Mouse (Mus musculus) frontal cortex, postnatal 14 days (tissue): Measurements from ENCODE around the gene Flywch1.

ENCODE experiments used
- DNase-seq, 2 experiments: peaks; one replicate each; pipeline ENCODE4 v3.0.0; 2022; ENCODE audit warnings: low spot score in 2 of 2

Gene Flywch1

DNA sequence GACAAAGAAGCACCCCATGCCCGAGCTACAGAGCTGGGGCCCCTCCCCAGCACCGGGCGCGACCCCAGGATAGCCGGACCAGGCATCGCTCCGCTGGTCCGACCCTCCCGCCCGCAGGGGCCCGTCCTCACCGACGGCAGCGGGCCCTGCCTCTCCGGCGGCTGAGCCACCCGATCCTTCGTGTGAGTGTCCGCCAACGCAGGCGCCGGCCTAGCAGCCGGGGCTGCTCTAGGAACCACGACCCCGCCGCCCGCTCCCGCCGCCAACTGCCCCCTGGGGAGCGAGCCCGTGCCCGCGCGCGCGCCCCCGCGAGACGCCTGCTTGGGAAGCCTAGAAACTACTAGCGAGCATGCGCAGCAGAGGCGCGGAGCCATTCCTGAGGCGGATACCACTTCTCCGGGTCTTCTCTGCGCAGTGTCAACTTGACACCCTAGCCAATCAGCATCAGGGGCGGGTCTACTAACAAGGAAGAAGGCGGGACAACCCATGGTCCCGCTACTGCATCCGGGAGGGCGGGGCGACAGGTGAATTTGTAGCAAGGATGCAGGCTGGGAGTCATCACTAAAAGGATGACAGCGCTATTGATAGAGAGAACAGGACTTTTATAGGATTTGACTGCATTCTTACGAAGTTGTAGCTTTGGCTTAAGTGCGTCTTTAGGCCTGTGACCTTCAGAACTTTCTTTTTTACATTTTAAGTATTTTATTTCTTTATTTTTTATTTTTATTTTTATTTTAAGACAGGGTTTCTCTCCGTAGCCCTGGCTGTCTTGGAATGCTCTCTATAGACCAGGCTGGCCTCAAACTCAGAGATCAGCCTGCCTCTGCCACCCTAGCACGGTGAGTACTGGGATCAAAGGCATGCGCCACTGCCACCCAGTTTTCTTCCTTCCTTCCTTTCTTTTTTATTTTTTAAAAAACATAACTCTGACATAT, at the start of gene Flywch1:
Gene Flywch1, minus strand, starts transcription at position 319 of the 935 bp plus-strand sequence.
- DNase-seq = peak; percentile 98 to 99

- no peak for DNase-seq
These were observed 49.3 kb upstream of the Flywch1 start for GRCm38 (mm10) chr17:23820731-23821130.

DNA sequence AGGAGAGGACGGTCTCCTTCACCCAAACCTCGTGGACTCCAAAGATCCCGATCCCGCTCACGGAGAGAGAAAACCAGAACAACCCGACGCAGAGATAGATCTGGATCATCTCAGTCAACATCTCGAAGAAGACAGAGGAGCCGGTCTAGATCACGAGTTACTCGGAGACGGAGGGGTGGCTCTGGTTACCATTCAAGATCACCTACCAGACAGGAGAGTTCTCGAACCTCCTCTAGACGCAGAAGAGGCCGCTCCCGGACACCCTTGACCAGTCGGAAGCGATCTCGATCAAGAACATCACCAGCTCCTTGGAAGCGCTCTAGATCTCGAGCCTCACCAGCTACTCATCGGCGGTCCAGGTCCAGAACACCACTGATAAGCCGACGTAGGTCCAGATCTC, 47.8 kb upstream of the Flywch1 start:
- peak in 1 of 2 experiments; percentile 10 for DNase-seq

DNA sequence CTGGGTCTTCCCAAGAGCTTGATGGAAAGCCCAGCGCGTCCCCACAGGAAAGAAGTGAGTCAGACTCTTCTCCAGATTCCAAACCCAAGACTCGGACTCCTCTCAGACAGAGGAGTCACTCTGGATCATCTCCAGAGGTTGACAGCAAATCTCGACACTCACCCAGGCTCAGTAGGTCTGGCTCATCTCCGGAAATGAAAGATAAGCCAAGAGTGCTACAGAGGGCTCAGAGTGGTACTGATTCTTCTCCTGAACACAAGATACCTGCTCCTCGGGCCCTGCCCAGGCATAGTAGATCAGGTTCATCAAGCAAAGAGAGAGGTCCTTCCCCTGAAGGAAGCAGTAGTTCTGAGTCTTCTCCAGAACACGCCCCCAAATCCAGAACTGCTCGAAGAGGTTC, 47.2 kb upstream of the Flywch1 start:
- DNase-seq = no peak

- no peak for DNase-seq
These were observed 44.2 kb upstream of the Flywch1 start for GRCm38 (mm10) chr17:23815641-23816040.

DNA sequence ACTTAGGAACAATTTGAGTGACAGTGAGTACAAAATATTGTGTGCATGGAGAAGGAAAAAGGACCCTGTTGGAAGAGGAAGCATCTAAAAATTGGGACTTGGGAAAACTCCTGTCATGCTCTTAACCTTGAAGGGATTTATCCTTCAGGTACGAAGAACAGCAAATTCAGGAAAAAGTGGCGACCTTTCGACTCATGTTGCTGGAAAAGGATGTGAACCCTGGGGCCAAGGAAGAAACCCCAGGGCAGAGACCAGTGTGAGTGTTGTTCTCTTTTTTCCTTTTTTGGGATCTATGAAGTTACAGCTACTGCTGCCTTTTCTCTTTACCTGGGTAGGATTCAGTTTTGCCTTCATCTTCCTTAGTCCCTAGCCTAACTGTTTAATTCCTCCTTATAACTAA, 36.5 kb upstream of the Flywch1 start:
- no peak for DNase-seq

DNA sequence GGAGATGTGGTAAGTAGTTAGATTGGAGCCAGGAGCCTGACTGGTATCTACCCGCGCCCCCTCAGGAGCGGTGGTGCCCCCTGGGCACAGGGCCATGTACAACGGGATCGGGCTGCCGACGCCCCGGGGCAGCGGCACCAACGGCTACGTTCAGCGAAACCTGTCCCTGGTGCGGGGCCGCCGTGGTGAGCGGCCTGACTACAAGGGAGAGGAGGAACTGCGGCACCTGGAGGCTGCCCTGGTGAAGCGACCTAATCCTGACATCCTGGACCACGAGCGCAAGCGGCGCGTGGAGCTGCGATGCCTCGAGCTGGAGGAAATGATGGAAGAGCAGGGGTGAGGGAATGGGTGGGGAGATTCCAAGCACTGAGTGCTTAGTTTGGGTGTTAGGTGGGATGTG, 35.5 kb upstream of the Flywch1 start:
- DNase-seq = no peak

GRCm38 (mm10) chr17:23804426-23805085, 33.2 kb upstream of the Flywch1 start:
- no peak for DNase-seq

GRCm38 (mm10) chr17:23803366-23804041, 32.1 kb upstream of the Flywch1 start:
- peak in 1 of 2 experiments; percentile 43 for DNase-seq

GRCm38 (mm10) chr17:23802746-23803365, 31.5 kb upstream of the Flywch1 start:
- DNase-seq = peak; percentile 96 to 98

GRCm38 (mm10) chr17:23801627-23802026, 30.2 kb upstream of the Flywch1 start:
- no peak for DNase-seq

DNA sequence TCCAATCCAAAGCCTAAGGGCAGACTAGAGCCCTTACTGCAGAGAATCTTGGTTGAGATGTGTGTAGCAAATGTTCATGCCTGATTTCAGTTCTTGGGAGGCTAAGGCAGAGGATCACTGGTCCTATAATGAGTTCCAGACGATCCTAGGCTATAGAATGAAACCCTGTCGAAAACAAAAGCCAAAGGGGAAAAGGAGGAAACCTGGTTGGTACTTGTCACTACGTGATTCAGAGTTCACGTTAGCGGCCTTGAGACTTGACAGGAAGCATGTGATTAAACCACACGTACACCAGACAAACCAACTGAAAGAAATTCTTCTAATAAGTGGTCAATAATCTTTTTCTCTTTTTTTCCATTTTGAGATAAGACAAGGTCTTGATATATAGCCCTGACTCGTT, 25.9 kb upstream of the Flywch1 start:
- DNase-seq = no peak

DNA sequence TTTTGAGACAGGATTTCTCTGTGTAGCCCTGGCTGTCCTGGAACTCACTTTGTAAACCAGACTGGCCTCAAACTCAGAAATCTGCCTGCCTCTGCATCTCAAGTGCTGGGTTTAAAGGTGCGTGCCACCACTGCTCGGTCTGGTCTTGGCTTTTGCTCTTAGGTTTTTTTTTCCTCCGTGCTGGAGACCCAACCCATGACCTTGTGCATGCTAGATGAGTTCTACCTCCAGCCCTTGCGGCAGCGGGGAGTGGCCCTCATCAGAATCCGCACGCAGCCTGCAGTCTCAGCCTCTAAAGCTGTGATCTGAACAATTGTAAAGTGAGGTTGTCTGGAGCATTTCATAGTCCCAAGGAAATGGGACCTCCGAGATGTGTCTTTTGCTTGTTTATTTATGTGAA, 23.9 kb upstream of the Flywch1 start:
- DNase-seq = no peak

DNA sequence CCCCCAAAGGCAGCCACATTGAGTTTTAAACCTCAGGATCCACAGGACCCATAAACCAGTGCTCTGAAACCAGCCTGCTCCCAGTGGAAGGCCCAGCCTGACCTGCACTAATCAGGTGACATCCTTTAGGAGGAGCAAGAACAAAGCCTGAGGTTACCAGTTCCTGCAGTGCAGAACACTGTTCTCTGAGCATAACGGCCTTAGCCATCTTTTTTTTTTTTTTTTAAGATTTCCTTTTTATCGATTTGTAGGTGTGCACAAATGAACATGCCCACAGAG, 19.6 kb upstream of the Flywch1 start:
- DNase-seq = no peak

DNA sequence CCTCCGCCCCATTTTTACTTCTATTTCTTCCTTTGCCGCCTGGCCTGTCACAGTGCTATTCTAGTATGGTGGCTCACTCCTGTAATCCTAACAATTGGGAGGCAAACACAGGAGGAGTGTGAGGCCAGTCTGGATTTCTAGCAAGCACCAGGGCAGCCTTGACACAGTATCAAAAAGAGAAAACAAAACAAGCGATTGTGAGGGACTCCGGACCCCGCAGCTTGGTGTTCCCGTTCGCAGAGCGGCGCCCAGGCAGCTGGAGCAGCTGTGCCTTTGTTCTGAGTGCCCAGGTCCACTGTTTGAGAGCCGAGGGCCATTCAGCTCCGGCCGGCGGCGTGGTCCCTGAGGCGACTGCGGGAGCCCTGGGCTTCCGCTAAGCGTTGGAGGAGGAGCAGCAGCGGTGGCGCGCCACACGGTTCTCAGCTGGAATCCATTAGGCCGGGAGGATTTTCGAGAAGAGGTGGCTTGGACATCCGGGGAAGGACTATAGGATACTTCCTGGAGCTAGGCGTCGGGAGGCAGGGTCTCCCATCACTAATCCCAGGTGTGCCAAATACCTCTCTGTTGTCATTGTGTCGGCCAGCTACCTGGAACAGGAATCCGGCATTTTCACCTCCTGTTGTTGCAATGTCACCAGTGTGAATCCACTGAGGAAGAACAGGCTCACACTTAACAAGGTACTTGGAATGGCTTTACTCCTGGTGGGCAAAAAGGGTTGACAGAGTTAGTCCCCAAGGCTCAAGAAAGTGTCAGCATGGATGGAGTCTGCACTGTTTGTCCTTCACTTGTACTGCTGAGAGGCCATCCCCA, 19.1 kb upstream of the Flywch1 start, which contains the start of gene Srrm2:
Gene Srrm2, plus strand, starts transcription at position 264 of the 810 bp plus-strand sequence.
- DNase-seq = peak; percentile 34 to 44

DNA sequence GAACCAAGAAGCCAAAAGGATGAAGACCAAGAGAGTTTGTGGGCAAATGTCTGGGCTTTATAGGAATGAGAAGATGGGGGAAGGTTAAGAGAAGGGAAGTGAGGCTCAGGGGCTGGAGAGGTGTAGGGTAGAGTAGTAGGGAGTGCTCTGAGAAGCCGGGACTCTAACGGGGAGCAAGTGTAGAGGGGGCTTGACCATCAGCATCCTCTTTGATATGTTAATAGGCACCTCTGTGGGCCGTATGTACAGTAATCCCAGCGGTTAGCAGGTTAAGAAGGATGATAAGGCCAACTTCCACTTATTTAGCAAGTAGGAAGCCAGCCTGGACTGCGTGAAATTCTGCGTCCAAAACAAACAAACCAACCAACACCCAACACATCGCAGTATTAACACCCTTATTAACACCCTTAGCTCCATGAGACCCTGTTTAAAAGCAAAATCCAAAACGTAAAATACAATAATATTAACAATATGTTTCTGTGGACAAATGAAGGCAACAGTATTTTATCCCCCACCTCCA, 18.4 kb upstream of the Flywch1 start:
- DNase-seq = no peak

GRCm38 (mm10) chr17:23788973-23789372, 17.6 kb upstream of the Flywch1 start:
- DNase-seq = no peak

DNA sequence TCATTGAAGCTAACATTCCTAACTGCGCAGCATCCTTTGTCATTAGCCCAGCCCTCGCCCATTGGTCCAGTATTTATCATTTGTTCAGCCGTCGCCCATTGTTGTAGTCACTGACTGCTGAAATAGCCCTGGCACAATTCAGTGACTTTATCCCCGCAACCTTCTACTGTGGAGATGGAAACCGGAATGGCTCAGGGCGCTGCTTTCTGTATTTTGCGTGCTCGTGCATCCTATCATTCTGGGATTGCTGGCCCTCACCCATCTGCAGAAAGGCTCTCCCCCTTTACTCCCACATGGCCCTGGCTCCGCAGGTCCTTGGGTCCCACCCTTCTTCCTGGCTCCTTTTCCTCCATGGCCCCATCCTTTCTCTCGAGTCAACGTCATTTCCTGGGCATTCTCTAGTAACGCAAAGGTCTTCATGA, 15.1 kb upstream of the Flywch1 start:
- peak in 1 of 2 experiments; percentile 20 for DNase-seq

DNA sequence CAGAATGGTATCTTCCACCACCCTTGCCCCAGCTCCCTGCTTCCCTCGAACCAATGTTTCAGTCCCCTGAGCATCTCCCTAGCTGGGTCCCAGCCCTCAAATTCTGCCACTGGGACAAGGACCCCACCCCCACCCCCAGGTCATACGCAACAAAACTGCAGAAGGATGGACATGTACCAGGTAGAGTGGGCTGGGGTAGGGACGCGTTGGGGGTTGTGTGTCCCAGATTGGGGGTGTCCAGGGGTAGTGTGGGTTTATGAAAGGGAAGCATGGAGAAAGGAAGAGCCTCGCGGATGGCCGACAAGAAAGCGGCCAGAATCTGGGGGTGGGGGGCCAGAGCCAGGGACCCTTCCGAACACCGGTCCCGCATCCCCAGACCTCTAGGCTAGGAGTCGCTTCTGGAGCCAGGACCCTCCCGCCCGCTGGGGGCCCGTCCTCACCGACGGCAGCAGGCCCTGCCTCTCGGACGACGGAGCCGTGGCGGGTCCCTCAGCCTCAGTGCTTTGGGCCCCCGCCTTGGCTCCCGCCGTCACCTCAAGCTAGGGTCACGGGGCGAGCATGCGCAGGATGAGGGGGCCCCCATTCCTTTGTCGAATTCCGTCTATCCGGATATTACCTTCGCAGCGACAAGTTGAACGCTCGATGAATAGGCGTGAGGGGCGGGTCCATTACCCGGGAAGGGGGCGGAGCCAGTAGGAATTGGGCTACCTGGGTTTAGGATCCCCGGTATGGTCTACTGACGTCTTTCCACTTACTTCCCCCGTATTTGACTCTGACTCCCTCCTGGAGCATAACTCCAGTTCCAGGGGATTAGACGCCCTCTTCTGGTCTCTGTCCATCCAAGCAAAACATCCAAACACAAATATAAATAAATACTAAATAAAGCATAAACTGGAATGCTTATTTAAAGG, 14.4 kb upstream of the Flywch1 start, which contains the start of gene Flywch2:
Gene Flywch2, minus strand, starts transcription at position 521 of the 911 bp plus-strand sequence.
- peak; percentile 88 to 90 for DNase-seq

DNA sequence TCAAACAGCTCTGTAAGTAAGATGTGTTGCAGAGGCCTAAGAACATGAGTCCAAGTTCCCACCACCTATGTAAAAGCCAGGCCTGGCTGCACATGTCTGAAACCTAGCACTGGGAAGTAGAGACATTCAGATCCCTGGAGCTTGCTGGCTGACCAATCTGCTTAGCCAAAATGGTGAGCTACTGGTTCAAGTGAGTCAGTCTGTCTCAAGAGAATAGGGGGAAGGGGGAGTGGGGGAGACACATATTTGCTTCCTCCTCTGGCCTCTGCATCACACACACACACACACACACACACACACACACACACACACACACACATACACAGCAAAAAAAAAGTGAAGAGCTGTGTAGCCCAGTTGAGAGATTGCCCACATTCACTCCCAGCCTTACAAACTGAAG, 11.9 kb upstream of the Flywch1 start:
- DNase-seq = no peak
